Mouse (Mus musculus) ES-Bruce4 (cell line): Measurements from ENCODE around the gene Tagln2. TPM values are rescaled to one million over a fixed set of nuclear protein-coding genes. Genes with fewer than 3 reads are reported as not detected.

ENCODE experiments used
- H3K27ac ChIP-seq: 2 replicates; pipeline ENCODE4 v1.5.1; 2012; ENCODE audit warnings: low read length, inconsistent platforms; ENCODE audit not compliant: insufficient read depth
- H3K27me3 ChIP-seq: 2 replicates; pipeline ENCODE4 v1.6.1; 2012; ENCODE audit warnings: mild to moderate bottlenecking, low read length, inconsistent platforms; ENCODE audit not compliant: control insufficient read depth, poor library complexity, insufficient read depth, severe bottlenecking
- H3K36me3 ChIP-seq: 2 replicates; pipeline ENCODE4 v1.6.1; 2012; ENCODE audit warnings: inconsistent platforms, mild to moderate bottlenecking, low read length, moderate library complexity; ENCODE audit not compliant: control insufficient read depth, poor library complexity, insufficient read depth, severe bottlenecking
- H3K4me1 ChIP-seq: one replicate; pipeline ENCODE4 v1.8.1; 2011; ENCODE audit warnings: low read length; ENCODE audit not compliant: control insufficient read depth, insufficient read depth
- H3K4me3 ChIP-seq: 2 replicates; pipeline ENCODE4 v1.5.1; 2011; ENCODE audit warnings: low read depth, mild to moderate bottlenecking, low read length
- H3K9ac ChIP-seq: 2 replicates; pipeline ENCODE4 v1.6.1; 2012; ENCODE audit warnings: low read depth, mild to moderate bottlenecking, inconsistent platforms; ENCODE audit not compliant: poor library complexity, severe bottlenecking
- H3K9me3 ChIP-seq: replicated peaks from 2 replicates; pipeline ENCODE4 v1.6.1; 2012; ENCODE audit warnings: mild to moderate bottlenecking, low read length, inconsistent platforms; ENCODE audit not compliant: control insufficient read depth, poor library complexity, insufficient read depth, severe bottlenecking
- CTCF ChIP-seq: IDR thresholded peaks from one replicate; pipeline ENCODE4 v1.8.1; 2011; ENCODE audit warnings: low read depth, low read length
- EP300 ChIP-seq: IDR thresholded peaks from 2 replicates; pipeline ENCODE4 v1.6.1; 2011; ENCODE audit warnings: low read depth, low read length; ENCODE audit not compliant: insufficient read depth
- POLR2A ChIP-seq: IDR thresholded peaks from one replicate; pipeline ENCODE4 v1.8.1; 2011; ENCODE audit warnings: low read length; ENCODE audit not compliant: insufficient read depth
- polyA plus RNA-seq: library from polyadenylated mRNA; stranded (reverse); fragments of >200 nt; gene quantifications from 2 replicates; pipeline ENCODE4 v1.2.4, GENCODE M21; 2011; ENCODE audit warnings: low read depth; ENCODE audit not compliant: missing spikeins, insufficient read depth, insufficient read length

The Tagln2 gene
- polyA plus RNA-seq, 1 experiment = 269 TPM

DNA sequence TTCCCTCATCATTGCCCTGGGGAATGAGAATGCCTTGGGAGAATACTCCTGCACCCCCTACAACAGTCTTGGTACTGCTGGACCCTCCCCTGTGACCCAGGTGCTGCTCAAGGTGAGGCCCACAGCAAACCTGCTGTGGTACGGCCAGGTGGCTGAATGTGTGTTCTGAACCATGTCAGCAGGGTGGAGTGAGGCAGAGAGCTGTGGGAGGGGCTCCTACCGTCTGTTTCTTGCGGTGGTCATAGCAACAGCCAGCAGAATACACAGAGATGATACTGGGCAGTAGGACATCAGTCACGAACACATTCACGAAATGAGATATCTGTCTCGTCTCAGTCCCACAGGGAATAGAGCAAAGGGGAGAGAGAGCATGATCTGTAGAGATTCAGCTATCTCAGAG, 6.3 kb upstream of the Tagln2 start:
- Histone ChIP-seq H3K9me3 (no peaks in the 10 kb centered on the region), H3K9ac (no peak overlapping the region), H3K36me3 (no peaks in the 10 kb centered on the region), H3K27me3 (no peaks in the 10 kb centered on the region), H3K27ac (no peak overlapping the region), H3K4me3 (no peak overlapping the region), H3K4me1 (no peaks in the 10 kb centered on the region)
- no peak for TF ChIP-seq POLR2A
- TF ChIP-seq EP300 = no peak
- no peak for TF ChIP-seq CTCF

DNA sequence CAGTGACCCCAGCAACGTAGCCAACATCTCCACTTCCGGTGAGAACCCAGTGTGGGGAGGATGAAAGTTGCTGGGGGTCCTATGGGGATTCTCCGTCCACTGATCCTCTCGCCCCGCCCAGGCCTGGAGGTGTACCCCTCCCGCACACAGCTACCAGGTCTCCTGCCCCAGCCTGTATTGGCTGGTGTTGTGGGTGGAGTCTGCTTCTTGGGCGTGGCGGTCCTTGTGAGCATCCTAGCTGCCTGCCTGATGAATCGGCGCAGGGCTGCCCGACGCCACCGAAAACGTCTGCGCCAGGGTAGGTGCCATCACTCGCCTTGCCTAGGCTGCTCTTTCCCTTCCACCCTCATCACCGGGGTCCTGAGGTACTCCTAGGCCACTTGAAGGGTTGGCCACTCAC, 3.8 kb upstream of the Tagln2 start:
- TF ChIP-seq CTCF (no peak), POLR2A (no peak), EP300 (no peak)
- Histone ChIP-seq H3K27me3 (no peaks in the 10 kb centered on the region), H3K27ac (no peak overlapping the region), H3K4me1 (no peaks in the 10 kb centered on the region), H3K36me3 (no peaks in the 10 kb centered on the region), H3K9ac (no peak overlapping the region), H3K4me3 (peak overlapping the region; percentile 39), H3K9me3 (no peaks in the 10 kb centered on the region)

DNA sequence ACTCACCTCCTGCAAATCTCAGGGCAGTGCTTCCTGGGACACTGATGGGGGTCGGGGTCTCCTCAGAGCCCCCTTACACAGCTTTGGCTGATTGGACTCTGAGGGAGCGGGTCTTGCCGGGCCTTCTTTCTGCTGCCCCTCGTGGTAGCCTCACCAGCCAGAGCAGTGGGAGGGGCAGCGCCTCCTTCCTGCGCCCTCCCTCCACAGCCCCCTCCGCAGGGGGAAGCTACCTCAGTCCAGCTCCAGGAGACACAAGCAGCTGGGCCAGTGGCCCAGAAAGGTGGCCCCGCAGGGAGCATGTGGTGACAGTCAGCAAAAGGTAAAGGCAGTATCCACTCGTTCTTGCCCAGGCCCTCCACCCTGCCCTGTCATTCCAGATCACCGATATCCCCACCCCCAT, 2.4 kb upstream of the Tagln2 start:
- Histone ChIP-seq H3K27me3 (no peaks in the 10 kb centered on the region), H3K4me1 (peaks cover 4% of the 10 kb centered on the region), H3K9me3 (no peaks in the 10 kb centered on the region), H3K36me3 (no peaks in the 10 kb centered on the region), H3K27ac (no peak overlapping the region), H3K4me3 (no peak overlapping the region), H3K9ac (no peak overlapping the region)
- no peak for TF ChIP-seq POLR2A
- TF ChIP-seq CTCF = no peak
- no peak for TF ChIP-seq EP300

DNA sequence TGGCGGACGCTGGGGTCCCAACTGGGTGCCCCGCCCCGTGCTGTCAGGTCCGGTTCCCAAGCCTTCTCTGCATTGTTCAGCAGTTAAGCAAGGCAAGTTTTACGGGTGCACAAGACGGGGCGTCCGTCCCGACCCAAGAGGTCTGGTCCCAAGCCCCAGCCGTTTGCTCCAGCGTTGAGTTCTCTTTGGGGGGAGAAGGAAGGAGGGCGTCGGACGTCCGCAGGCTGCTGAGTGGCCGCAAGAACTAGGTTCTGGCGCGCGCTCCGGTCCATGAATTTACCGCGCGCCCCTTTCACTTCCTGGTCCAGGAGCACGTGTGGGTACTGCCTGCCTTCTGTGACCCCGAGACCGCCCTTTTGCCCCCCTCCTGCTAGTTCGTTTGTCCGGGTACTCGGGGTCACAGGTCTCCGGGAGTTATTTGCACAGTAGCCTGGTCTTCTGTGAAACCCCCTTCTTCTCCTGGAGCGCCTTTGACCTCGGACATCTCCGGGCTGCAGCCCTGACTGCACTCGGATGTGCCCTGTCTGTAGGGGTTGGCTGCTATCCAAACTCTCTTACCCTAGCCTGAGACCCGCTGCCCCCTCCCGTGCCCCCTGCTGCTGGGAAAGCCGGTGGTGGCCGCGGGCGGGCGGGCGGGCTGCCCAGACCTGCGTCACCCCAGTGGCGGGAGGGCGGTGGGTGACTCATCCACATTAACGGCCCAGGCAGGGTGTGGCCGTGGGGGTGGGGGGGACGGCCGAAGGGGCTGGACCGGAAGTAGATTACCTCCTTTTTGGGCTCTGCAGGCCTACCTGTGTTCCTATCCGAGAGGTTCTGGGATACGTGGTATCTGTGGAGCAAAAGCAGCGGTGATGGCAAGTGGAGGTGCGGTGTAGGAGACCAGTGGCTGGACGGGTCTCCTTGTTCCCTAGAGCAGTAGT, 864 bp downstream of the Tagln2 start:
- no peaks in the 10 kb centered on the region for H3K27me3 ChIP-seq
- TF ChIP-seq POLR2A (no peak), EP300 (0 out of 2 replicates have a peak, but pooled peaks have one; percentile 54)
- no peaks in the 10 kb centered on the region for H3K9me3 ChIP-seq
- H3K4me1 ChIP-seq = peaks cover 7% of the 10 kb centered on the region
- peak overlapping the region; percentile 17; the same call in 1 of the 2 replicates for H3K27ac ChIP-seq
- peak overlapping the region; percentile 88 for H3K4me3 ChIP-seq
- H3K36me3 ChIP-seq = peaks cover 2% of the 10 kb centered on the region
- peak overlapping the region; percentile 77 for H3K9ac ChIP-seq

DNA sequence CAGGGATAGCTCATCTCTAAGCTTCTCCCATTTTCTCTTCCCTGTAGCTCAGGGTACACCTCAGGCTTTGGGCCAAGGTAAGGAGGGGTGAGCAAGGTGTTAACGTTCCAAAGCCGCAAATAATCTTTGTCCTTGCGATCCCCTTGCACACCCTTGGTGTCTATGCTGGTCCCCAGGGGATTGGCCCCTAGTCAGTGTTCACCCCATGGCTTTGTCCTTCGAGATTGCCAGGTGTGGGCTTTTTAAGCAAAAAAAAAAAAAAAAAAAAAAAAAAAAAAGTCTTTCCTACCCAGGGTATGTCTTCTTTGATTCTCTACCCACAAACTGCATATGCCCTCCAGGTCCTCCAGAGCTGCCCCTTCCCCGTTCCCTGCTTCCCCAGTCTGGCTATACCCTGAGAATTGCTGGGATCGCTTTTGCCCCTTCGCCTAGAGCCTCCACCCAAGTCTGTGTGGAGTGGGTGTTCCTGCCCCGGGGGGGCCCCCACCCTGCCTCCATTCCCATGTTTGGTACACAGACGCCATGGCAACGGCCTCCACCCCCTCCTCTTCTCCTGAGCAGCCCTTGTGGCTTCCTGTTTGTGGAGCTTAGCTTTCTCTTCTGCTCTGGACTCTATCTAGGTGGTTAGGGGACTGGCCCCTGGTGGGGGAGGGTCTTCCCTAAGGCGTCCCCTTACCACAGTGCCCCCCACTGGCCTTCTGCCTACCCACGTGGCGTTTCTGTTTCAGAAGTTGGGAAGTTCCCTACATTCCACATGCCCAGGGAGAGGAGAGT, 1.7 kb downstream of the Tagln2 start:
- TF ChIP-seq EP300 (no peak), CTCF (no peak), POLR2A (no peak)
- peak overlapping the region; percentile 34; the same call in 1 of the 2 replicates for H3K27ac ChIP-seq
- H3K9ac ChIP-seq = peak overlapping the region; percentile 77
- H3K4me1 ChIP-seq = peaks cover 7% of the 10 kb centered on the region
- peaks cover 10% of the 10 kb centered on the region for H3K36me3 ChIP-seq
- no peaks in the 10 kb centered on the region for H3K9me3 ChIP-seq
- no peaks in the 10 kb centered on the region for H3K27me3 ChIP-seq
- peak overlapping the region; percentile 88 for H3K4me3 ChIP-seq
